Mouse (Mus musculus) spleen, postnatal 4 days (tissue): Measurements from ENCODE around the gene Kremen2.

Experiments used
- DNase-seq, 2 experiments: peaks; one replicate each; pipeline ENCODE4 v3.0.0; 2022; ENCODE audit warnings: low spot score in 2 of 2

Gene Kremen2

DNA sequence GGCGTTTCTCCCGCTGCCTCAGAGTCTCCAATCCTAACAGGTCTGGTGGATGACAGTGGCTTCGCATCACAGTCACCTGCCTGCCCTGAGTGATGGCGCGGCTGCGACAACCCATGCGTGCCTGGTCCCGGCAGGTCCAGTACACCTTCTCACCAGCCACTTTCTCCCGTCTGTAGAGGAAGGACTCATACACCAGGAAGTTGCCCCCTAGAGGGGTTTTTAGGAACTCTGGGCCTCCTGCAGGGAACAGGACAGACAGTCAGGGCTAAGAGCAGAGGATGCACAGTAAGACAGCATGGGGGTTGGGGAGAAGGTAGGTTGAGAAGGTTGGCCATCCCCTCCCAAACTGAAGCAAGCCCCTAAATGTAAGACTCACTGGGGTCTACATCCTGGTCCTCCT lies 14.6 kb upstream of the Kremen2 start:
- DNase-seq = no peak

DNA sequence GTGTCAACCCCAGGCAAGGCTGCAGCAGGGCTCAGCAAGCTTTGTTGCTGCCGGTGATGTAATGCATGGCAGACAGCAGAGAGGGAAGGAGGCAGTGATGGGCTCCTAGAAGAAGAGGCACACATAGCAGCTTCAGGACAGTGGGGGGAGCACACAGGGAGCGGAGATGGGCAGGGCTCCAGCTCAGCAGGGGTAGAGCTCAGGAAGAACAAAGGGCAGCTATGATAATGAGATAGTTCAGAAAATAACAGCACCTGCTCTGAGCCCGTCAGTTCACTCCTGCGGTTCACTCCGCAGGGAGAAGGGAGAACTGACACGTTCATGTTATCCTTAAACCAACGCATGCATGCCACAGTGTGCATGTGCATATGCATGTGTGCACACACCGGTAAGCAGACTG lies 13.2 kb upstream of the Kremen2 start:
- DNase-seq = no peak

DNA sequence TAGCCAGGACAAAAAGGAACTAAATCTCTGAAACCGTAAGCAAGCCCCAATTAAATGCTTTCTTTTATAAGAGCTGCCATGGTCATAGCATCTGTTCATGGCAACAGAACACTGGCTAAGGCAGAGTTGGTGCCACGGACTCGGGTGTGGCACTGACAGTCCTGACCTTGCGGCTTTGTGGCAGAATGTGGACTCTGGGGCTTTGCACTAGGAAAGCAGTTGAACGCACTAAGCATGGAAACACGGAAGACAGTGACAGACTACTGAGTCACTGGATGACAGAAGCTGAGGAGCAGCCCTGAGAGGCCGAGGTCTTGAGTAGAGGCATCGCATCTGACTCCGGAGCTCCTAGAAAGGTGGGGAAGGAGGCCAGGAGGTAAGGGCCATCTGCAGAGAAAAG lies 11.9 kb upstream of the Kremen2 start:
- no peak for DNase-seq

DNA sequence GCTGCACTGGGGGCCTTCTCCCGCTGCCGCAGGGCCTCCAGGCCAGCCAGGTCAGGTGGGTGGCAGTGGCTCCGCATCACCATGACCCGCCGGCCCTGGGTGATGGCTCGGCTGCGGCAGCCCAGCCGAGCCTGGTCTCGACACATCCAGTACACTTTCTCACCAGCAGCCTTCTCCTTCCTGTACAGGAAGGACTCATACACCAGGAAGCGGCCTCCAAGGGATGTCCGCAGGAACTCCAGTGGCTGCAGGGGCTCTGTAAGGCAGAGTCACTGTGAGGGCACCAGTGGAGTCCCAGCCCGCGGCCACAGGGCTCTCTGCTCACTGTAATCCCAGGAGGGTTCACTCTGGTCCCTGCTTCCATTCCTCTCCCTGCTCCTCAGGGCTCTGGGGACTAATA lies 10.1 kb upstream of the Kremen2 start:
- no peak for DNase-seq

DNA sequence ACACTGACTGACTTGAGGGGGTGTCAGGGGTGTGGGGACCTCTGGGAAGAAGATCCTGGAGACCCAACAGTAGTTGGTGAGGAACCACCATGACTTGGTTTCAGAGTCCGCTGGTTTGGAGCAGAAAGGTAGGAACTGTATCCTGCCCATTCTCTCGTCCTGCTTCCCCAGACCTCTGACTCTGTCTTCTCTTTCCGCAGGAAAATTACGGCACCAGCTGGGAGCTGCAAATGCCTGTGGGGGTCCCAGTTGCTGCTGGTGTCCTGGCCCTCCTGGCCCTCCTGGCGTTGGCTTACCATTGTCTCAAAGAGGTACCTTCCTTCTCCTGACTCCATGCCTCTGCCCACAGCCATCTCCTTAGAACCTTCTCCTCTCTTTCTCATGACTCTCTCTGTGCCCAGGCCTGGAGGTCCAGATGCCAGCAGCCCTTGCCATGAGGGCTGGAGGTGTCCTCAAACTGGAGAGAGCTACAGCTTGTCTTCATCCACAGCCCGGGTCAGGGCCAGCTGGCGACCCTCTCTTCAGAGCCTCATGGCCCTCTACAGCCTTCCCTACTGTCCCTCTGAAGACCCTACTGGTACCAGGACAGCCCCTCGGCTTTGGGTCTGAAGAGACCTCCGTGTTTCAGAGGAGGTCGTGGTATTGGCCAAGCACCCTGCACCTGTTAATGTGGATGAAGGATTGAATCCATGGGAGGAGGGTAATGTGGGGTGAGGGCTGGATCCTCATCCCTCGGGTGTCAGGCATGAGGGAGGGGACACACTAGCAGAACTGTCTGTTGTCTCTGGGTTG lies 4.0 kb upstream of the Kremen2 start:
- DNase-seq = no peak

DNA sequence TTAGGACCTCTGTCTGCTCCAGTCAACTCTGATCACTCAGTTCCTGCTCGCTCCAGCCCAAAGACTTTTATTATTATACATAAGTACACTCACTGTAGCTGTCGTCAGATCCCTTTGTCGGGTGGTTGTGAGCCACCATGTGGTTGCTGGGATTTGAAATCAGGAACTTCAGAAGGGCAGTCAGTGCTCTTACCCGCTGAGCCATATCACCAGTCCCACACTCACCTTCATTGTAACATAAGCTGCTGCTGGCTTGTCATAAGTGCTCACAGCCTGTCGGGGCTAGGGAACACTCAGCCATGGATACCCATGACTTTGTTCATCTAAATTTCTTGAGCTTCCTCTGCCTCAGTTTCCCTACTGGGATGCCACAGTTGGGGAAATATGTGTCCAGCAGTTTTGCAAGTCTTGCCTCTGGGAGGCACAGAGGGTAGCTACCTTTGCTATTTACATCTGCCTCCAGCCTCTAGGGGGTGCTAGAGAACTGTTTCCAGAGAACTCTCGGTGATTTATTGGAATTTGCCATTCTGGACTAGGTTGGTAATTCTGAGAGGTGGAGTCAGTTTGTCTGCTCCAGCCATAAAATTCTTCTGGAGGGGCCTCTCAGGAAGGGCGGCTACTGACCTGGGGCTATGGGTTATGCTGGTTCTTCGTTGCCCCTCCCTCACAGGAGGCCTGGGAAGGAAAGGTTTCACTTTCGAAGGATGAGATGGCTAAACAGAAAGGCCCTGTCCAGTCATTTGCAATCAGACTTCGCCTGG lies 3.2 kb upstream of the Kremen2 start:
- peak; percentile 70 to 82 for DNase-seq

DNA sequence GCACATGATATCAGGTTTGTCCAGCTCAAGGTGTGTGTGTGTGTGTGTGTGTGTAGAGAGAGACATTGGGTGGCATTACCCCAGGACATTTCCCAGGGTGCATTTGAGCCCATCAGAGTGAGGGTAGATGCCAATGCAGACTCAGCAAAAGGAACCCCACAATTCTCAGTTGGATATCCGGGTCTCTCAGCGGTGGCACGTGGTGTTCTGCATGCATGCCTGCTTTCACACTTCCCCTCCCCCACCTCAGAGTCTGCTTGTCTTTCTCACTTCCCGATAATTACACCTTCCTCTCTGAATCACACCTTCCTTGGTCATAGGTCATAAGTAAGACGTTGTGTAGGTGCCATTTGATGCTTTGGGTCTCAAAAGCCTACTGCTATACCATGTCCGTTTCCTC lies 2.4 kb upstream of the Kremen2 start:
- DNase-seq = no peak

DNA sequence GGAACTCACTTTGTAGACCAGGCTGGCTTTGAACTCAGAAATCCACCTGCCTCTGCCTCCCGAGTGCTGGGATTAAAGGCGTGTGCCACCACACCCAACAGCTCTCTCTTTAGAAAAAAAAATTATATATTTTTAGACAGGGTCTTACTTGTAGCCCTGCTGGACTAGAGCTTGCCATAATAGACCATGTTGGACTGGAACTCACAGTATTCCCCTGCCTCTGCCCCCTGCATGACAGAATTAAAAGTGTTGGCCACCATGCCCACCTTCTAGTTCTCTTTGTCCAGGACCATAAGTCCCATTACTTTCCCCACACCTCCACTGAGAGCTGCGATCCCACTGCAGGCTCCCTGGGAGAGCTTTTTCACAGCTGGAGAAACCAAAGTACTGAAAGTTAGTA lies 1.8 kb upstream of the Kremen2 start:
- no peak for DNase-seq

DNA sequence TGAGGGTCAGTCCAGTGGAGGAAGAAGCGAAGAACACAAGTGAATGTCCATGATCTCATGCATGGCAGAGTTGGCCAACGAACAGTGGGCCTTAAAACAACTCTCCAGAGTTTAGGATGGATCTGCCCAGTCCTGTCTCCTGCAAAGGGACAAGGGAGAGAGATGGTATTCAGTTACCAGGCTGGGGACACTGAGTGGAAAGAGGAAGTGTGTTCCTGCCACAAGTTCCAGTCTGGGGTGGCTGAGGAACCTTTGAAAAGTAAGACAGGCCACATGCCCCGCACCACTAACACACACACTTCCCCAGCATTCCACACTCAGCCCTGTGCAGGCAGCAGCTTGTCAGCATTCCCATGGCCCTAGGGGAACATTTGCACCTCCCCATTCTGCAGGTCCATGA lies 1.1 kb upstream of the Kremen2 start:
- DNase-seq = peak in 1 of 2 experiments; percentile 61

DNA sequence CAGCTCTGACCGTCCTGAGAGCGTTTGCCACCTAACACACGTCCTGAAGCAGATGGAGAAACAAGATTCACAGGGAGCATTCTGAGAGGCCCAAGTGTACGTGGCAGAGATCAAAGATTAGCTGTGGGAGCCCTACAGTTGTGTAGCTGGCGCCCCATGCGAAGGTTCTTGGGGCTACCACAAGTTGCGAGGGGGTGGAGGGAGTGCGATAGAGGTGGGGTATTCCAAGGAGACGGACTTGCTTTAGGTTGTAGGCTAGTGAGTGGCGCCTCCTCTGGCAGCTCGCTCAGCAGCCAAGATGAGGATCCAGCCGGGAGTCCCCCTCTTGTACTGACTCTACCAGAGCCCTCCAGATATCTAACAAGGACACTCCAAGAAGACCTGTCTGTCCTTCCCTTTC lies 678 bp upstream of the Kremen2 start:
- peak in 1 of 2 experiments; percentile 65 for DNase-seq

DNA sequence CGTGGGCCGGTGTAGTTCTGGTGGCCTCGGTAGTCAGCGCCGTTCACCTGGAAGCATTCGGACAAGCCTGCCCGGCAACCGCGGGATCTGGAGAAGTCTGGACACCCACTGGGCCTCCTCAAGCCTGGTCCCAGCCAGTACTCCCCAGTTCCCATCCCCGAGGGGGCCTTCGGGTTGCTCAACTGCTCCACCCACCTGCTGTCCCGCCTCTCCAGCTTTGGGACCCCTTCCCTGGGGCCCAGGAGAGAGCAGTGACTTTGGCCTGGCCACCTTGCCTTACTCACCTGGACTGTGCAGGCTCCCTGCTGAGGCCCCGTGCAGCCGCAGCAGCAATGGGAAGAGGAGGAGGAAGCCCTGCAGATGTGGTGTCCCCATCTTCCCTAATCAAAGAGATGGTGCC lies 982 bp downstream of the Kremen2 start:
- peak in 1 of 2 experiments; percentile 69 for DNase-seq

DNA sequence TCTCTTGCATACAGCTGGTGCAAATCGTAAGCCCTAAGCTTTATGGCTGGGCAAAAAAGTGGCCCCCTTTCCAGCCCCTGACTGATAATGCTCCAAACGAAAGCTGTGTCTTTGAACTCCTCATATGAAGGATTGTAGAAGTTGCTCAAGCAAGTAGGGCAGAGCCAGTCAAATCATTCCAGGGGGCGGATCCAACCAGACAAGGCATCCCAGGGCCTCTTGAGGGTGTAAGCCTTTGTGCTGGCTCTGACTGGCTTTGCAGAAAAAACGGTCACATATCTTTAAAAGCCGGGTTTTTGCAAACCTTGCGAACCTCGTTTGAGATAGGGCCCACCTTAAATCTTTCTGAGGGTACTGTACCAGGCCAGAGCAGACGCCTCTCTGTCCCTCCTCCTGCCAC lies 1.6 kb downstream of the Kremen2 start:
- DNase-seq = no peak

DNA sequence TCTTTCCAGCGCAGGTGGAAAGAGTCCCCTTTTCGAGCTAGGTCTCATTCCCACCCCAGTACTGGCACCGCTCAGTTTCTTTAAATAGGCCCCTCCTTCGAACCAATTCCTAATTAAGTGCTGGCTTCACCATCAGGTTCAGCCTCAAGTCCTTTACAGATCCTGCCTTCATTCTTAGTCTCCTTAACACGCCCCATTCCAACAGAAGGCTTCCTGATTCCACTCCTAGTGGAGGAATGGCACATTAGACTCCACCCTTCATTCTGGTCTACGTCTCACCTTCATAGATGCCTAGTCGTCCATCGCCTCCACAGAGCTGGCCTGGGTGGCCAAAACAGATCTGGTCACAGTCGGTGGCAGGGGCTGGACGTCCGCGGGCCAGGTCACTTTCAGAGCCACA lies 2.7 kb downstream of the Kremen2 start:
- DNase-seq = no peak

DNA sequence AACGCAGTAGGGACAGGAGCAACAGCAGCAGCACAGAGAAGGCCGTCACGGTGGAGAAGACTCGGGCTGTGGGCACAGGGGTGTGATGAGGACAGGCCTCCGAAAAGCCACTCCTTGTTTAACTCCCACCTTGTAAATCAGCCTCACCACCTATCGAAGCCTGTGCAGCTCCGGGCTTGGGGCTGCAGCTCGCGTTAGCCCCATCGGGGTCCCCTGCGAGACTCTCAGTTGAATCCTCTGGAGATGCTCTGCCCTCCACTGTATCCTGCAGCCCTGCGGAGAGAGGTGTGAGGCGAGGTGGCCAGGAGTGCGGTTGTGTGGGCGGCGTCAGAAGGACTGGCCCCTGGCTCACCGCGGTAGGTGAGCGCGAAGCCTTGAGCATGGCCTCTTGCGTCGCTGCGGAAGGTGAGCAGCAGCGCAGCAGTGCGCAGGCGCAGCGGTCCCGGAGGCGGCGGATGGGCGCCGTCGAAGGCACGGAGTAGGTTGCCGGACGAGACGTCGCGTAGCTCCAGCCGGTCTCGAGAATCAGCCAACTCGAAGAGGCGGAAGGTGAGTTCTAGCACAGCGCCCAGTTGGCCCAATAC lies 3.3 kb downstream of the Kremen2 start:
- DNase-seq = peak in 1 of 2 experiments; percentile 78

DNA sequence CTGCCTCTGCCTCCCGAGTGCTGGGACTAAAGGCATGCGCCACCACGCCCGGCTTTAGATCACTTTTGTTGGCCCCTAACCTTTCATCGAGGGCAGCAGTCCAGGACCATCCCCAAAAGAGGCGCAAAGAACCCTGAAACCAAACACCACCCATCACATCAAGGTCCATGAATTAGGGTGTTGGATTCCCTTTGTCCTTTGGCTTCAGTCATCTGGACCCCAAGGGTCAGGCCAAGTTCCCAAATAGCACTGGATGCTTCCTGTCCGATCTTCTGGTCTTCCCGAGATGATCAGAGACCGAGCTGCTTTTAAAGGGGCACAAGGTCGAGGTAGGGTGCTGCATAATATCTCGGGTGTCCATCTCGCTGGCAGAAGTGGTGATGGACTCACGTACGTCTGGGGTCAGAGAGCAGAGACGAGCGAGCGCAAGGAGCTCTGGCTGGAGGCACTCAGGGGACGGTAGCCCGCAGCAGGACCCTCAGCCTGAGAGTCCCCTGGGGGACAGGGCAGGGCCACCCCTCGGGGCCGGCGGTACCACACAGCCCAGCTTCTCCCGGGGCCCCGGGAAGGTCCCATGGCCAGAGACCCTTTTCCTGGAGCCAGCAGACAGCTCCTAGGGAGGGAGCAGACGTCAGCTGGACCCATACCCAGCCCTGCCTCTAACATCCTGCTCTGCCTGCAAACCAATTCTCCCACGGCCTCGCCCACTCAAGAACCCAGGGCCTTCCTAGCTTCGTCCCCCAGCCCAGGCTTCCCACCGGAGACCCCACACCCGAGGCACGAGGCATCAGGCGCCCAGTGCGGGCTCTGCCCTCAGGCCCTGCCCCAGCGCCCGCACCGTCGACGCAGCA lies 4.0 kb downstream of the Kremen2 start:
- DNase-seq = peak in 1 of 2 experiments; percentile 66

DNA sequence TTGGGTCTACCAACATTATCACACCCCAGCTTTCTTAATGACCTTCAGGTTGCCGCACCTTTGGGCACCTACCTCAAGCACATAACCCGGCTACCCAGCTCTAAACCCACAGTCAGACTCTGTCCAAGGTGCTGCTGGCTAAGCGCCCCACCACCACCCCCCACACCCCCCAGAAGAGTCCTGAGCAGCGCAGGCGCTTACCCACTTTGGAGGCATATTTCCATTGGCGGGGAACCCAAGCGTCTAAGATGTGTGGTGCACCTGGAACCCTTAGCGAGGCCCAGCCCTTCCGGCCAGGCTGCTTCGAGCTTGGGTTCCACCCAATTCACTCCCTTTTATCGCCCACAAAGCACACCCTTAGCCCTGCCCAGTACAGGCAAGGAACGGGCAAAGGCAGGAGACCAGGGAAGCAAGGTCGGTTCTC lies 5.0 kb downstream of the Kremen2 start, which contains the start of gene Paqr4:
Gene Paqr4, minus strand, starts transcription at position 270 of the 424 bp plus-strand sequence.
- peak; percentile 66 to 78 for DNase-seq

DNA sequence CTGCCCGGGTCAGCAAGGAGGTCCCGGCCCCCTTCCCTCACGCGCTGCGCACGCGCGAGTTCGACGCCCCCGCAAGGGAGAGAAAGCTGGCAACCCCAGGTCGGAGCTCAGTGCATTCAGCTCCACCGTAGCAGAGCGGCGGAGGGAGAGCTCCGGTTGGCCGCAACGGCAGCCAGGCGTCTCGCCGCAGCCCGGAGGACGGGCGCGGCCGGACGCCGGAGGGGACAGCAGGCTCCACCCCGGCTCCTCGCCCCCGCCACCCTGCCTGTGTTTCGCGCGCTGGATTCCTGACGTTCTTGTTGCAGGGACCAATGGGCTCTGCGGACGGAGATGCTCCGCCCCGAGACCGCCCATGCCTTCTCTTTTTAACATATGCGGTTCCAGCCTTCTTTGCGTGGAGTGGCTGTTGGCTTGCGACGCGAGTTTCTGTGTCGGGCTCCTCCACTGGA lies 5.5 kb downstream of the Kremen2 start:
- peak; percentile 88 to 91 for DNase-seq

DNA sequence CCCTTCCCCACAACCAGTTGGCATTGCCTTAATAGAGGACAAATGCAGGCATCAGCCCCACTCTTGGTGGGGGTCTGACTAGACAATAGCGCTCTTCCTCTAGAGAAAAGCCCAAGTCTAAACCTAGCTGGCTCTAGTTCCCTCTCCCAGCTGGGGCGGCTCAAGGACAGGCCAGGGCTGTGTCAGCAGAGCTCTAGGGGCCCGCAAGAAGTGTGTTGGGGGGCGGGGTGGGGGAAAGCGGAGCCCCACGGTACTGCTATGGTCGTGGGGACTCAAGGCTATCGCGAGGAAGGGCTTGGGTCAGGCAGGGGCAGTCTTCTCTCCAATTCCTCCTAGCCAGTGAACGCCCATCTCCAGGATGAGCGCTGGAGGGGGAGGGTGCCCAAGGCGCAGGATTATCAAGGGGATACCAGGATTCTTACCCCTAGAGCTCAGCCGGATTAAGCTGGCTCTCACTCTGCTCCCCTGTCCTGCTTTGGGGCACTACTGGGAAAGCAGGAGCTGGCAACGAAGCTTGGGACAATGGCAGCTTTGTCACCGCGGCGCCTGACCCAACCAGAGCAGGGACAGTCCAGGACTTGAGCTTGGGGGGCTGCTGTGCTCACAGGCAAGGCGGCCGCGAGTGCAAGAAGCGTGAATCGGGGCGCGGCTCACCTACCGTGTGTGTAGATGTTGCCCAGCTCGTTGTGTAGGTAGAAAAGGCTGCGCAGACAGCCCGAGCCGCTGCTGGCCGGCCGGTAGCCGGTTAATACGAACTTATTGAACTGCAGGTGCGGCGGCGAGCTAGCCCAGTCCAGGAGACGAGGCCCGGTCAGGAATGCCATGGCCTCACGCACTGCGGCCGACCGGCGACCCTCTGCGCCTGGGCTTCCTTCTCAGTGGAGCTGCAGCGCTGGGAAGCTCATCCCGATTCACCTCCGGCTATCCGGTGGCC lies 6.2 kb downstream of the Kremen2 start:
- DNase-seq = peak in 1 of 2 experiments; percentile 65

DNA sequence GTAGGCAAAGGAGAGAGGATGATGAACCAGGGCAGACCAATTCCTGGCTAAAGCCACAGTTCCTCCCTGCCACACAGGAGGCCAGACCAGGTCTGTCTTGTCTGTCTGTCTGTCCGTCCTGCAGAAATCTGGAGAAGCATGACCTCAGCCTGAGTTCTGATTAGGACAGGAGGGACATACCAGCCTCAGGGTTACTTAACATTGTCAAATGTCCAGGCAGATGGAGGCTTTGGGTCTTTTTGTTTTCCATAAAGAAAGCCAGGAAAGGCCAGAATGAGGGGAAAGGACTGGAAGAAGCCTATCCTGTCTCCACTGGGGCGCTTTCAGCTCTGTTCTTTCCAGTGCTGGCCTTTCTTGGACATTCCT lies 6.8 kb downstream of the Kremen2 start:
- peak in 1 of 2 experiments; percentile 59 for DNase-seq
